Mouse (Mus musculus): ENCODE measurements around the gene Mettl3. TPM values are rescaled to one million over a fixed set of nuclear protein-coding genes. Genes with fewer than 3 reads are reported as not detected.

The Mettl3 gene
- polyA plus RNA-seq, 1 experiment from 2014 or later = 37.8 TPM

DNA sequence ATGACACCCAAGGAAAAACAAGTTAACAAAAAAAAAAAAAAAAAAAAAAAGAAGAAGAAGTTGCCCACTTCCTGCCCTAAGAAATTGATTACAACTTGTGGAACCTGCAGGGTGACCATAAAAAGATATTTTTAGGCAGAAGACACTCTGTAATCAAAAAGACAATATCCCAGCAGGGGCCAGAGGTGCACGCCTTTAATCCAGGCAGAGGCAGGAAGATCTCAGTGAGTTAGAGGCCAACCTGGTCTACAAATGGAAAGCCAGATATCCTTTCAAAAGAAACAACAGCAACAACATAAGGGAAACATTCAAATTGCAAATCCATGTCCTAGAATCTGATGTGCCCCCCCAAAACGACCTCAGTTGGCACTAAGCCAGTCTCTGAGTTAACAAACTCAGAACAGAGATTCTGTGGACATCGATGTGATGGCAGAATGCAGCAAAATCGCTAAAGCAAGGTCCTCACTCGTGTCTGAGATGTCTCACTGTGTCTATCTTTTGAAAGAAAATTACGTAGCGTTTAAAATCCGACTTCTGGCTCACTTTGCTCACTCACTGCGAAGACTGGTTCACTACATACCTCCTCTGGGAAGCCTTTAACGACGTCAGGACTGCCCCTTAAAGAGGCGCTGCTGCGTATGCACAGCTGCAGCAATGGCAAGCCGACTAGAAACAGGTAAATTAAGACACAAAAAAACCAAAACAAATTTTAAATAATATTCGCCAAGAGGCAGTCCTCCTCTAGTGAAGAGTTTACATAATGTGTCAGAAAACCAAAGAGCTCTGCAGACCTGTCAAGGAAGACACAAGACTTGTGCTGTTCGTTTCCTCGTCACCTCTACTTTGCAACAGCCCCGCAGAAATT lies 48.4 kb downstream of the Mettl3 start:
- Histone ChIP-seq H3K27ac (peak overlapping the region; percentile 82), H3K4me2 (replicated peaks) (peak overlapping the region; percentile 84), H3K36me3 (replicated peaks; ENCODE audit: control insufficient read depth, insufficient read depth) (no peaks in the 10 kb centered on the region; the same call in 1 of the 2 replicates), H3K4me3 (replicated peaks; ENCODE audit: low read length) (peak overlapping the region; percentile 72), H3K9me3 (ENCODE audit: control insufficient read depth, low read length) (no peaks in the 10 kb centered on the region), H3K9ac (peak overlapping the region; percentile 75), H3K27me3 (ENCODE audit: control insufficient read depth, insufficient read depth, low read length) (no peaks in the 10 kb centered on the region), H3K4me1 (replicated peaks; ENCODE audit: control insufficient read depth, insufficient read depth, low read length) (peaks cover 17% of the 10 kb centered on the region)
- ATAC-seq (ENCODE audit: low FRiP score) = no peak
- DNase-seq (ENCODE audit: low spot score) = peak; percentile 36
- 10% methylated on average over 18 of the region's 18 CpGs for WGBS

DNA sequence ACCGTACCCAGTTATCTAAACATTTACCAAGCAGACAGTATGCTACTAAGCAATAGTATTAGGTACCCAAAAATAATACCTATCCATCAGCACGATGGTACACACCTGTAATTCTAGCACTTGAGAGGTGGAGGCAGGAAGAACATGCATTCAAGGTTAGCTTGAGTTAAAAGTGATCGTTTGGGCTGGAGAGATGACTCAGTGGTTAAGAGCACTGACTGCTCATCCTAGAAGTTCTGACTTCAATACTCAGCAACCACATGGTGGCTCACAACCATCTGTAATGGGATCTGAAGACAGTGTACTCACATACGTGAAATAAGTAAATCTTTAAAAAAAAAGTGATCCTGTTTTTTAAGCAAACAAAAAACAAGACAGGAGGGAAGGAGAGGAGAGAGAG lies 58.8 kb downstream of the Mettl3 start:
- Histone ChIP-seq H3K27ac (no peak overlapping the region), H3K4me1 (replicated peaks; ENCODE audit: control insufficient read depth, insufficient read depth, low read length) (peaks cover 14% of the 10 kb centered on the region), H3K27me3 (ENCODE audit: control insufficient read depth, insufficient read depth, low read length) (no peaks in the 10 kb centered on the region), H3K36me3 (replicated peaks; ENCODE audit: control insufficient read depth, insufficient read depth) (no peaks in the 10 kb centered on the region), H3K4me2 (replicated peaks) (no peak overlapping the region), H3K4me3 (replicated peaks; ENCODE audit: low read length) (no peak overlapping the region), H3K9me3 (ENCODE audit: control insufficient read depth, low read length) (no peaks in the 10 kb centered on the region), H3K9ac (no peak overlapping the region)
- 85% methylated on average over 4 of the region's 4 CpGs for WGBS
- ATAC-seq (ENCODE audit: low FRiP score) (no peak), DNase-seq (ENCODE audit: low spot score) (no peak)

Other genes with a start within 250 kb of the Mettl3 start
- 447 and 451 TPM in 2 replicates for gene Hnrnpc, start 201.1 kb downstream of the Mettl3 start, polyA plus RNA-seq (2014; fragmentation: Nextera tagmentation; extraction: Ambion mirVana)
- gene Rpgrip1, start 194.4 kb downstream of the Mettl3 start, polyA plus RNA-seq (2014; fragmentation: Nextera tagmentation; extraction: Ambion mirVana) = 31.1 and 41.6 TPM in 2 replicates
- 50.2 and 53.3 TPM in 2 replicates for gene Supt16, start 107.7 kb downstream of the Mettl3 start, polyA plus RNA-seq (2014; fragmentation: Nextera tagmentation; extraction: Ambion mirVana)
- gene Chd8, start 47.3 kb downstream of the Mettl3 start, polyA plus RNA-seq (2014; fragmentation: Nextera tagmentation; extraction: Ambion mirVana) = 47.3 and 52.3 TPM in 2 replicates
- 55.7 and 56.6 TPM in 2 replicates for gene Tox4, start 26.0 kb downstream of the Mettl3 start, polyA plus RNA-seq (2014; fragmentation: Nextera tagmentation; extraction: Ambion mirVana)
- gene Rab2b, start 25.6 kb downstream of the Mettl3 start, polyA plus RNA-seq (2014; fragmentation: Nextera tagmentation; extraction: Ambion mirVana) = 58.2 and 60.4 TPM in 2 replicates
- gene Sall2, start 23.6 kb upstream of the Mettl3 start, polyA plus RNA-seq (2014; fragmentation: Nextera tagmentation; extraction: Ambion mirVana) = 47.5 and 50.0 TPM in 2 replicates
- gene Olfr1513, start 51.3 kb upstream of the Mettl3 start, polyA plus RNA-seq (2014; fragmentation: Nextera tagmentation; extraction: Ambion mirVana) = not detected in 2 replicates
- not detected in 2 replicates for gene Olfr1512, start 74.0 kb upstream of the Mettl3 start, polyA plus RNA-seq (2014; fragmentation: Nextera tagmentation; extraction: Ambion mirVana)
- 0.17 TPM in 1 of 2 replicates, not detected in the other for gene Olfr1511, start 92.3 kb upstream of the Mettl3 start, polyA plus RNA-seq (2014; fragmentation: Nextera tagmentation; extraction: Ambion mirVana)
- gene Olfr1510, start 109.2 kb upstream of the Mettl3 start, polyA plus RNA-seq (2014; fragmentation: Nextera tagmentation; extraction: Ambion mirVana) = not detected in 2 replicates
- gene Olfr1509, start 137.9 kb upstream of the Mettl3 start, polyA plus RNA-seq (2014; fragmentation: Nextera tagmentation; extraction: Ambion mirVana) = not detected in 2 replicates
- gene Olfr1508, start 162.4 kb upstream of the Mettl3 start, polyA plus RNA-seq (2014; fragmentation: Nextera tagmentation; extraction: Ambion mirVana) = 0.04 TPM in 1 of 2 replicates, not detected in the other
- gene Olfr1507, start 190.6 kb upstream of the Mettl3 start, polyA plus RNA-seq (2014; fragmentation: Nextera tagmentation; extraction: Ambion mirVana) = not detected in 2 replicates

Measured in hindbrain, embryonic 14.5 days (tissue).